Mouse (Mus musculus): Measurements from ENCODE around the gene Kcnc4. TPM values are rescaled to one million over a fixed set of nuclear protein-coding genes. Genes with fewer than 3 reads are reported as not detected.

Gene Kcnc4
- polyA plus RNA-seq, 1 experiment from 2014 or later, result 10.1 TPM

- Histone ChIP-seq H3K27me3 (no peaks in the 10 kb centered on the region), H3K27ac (replicated peaks) (no peak overlapping the region), H3K9ac (no peak overlapping the region), H3K36me3 (no peaks in the 10 kb centered on the region), H3K9me3 (no peaks in the 10 kb centered on the region), H3K4me2 (no peak overlapping the region), H3K4me3 (no peak overlapping the region), H3K4me1 (replicated peaks) (peaks cover 19% of the 10 kb centered on the region)
- ATAC-seq (ENCODE audit: low FRiP score, low read depth), result no peak
- WGBS, result 91% methylated on average over 9 of the region's 9 CpGs
These were observed 42.6 kb downstream of the Kcnc4 start for GRCm38 (mm10) chr3:107416541-107417286.

GRCm38 (mm10) chr3:107413093-107413492, 46.3 kb downstream of the Kcnc4 start:
- Histone ChIP-seq H3K4me3 (no peak overlapping the region), H3K9ac (no peak overlapping the region), H3K4me2 (no peak overlapping the region), H3K9me3 (no peaks in the 10 kb centered on the region), H3K36me3 (no peaks in the 10 kb centered on the region), H3K4me1 (replicated peaks) (peaks cover 25% of the 10 kb centered on the region), H3K27me3 (no peaks in the 10 kb centered on the region), H3K27ac (replicated peaks) (peak overlapping the region; percentile 75)
- WGBS, result 48% methylated on average over 2 of the region's 2 CpGs
- ATAC-seq (ENCODE audit: low FRiP score, low read depth), result peak; percentile 15; the same call in 1 of the 2 replicates

GRCm38 (mm10) chr3:107412509-107412908, 46.8 kb downstream of the Kcnc4 start:
- H3K9me3 ChIP-seq, result no peaks in the 10 kb centered on the region
- H3K9ac ChIP-seq, result 0 out of 2 replicates have a peak overlapping the region, but pooled peaks have one; percentile 9
- peaks cover 25% of the 10 kb centered on the region for H3K4me1 ChIP-seq (replicated peaks)
- 50% methylated on average over 8 of the region's 8 CpGs for WGBS
- H3K27ac ChIP-seq (replicated peaks), result peak overlapping the region; percentile 75
- H3K36me3 ChIP-seq, result no peaks in the 10 kb centered on the region
- H3K27me3 ChIP-seq, result no peaks in the 10 kb centered on the region
- ATAC-seq (ENCODE audit: low FRiP score, low read depth), result peak; percentile 31; the same call in 1 of the 2 replicates
- H3K4me3 ChIP-seq, result no peak overlapping the region
- H3K4me2 ChIP-seq, result no peak overlapping the region

GRCm38 (mm10) chr3:107411669-107412068, 47.7 kb downstream of the Kcnc4 start:
- peak overlapping the region; percentile 17; the same call in 1 of the 2 replicates for H3K4me2 ChIP-seq
- H3K9ac ChIP-seq, result no peak overlapping the region
- ATAC-seq (ENCODE audit: low FRiP score, low read depth), result peak; percentile 92
- 14% methylated on average over 4 of the region's 4 CpGs for WGBS
- H3K9me3 ChIP-seq, result no peaks in the 10 kb centered on the region
- H3K27ac ChIP-seq (replicated peaks), result peak overlapping the region; percentile 75
- H3K4me1 ChIP-seq (replicated peaks), result peaks cover 25% of the 10 kb centered on the region
- H3K4me3 ChIP-seq, result no peak overlapping the region
- no peaks in the 10 kb centered on the region for H3K27me3 ChIP-seq
- no peaks in the 10 kb centered on the region for H3K36me3 ChIP-seq

- Histone ChIP-seq H3K27me3 (no peaks in the 10 kb centered on the region), H3K9me3 (no peaks in the 10 kb centered on the region)
- 87% methylated on average over 7 of the region's 7 CpGs for WGBS
These were observed 58.0 kb downstream of the Kcnc4 start for GRCm38 (mm10) chr3:107401401-107401800.

GRCm38 (mm10) chr3:107399991-107400640, 59.2 kb downstream of the Kcnc4 start:
- Histone ChIP-seq H3K4me2 (no peak overlapping the region), H3K27me3 (no peaks in the 10 kb centered on the region), H3K36me3 (no peaks in the 10 kb centered on the region), H3K9me3 (no peaks in the 10 kb centered on the region), H3K4me1 (replicated peaks) (no peaks in the 10 kb centered on the region), H3K27ac (replicated peaks) (no peak overlapping the region), H3K4me3 (no peak overlapping the region), H3K9ac (no peak overlapping the region)
- no peak for ATAC-seq (ENCODE audit: low FRiP score, low read depth)
- WGBS, result 81% methylated on average over 5 of the region's 5 CpGs

More at GRCm38 (mm10) chr3:107401401-107401800, 58.0 kb downstream of the Kcnc4 start:
- ATAC-seq (ENCODE audit: low FRiP score, low read depth), result no peak
- H3K36me3 ChIP-seq, result no peaks in the 10 kb centered on the region
- no peak overlapping the region for H3K4me3 ChIP-seq
- no peak overlapping the region for H3K9ac ChIP-seq
- H3K4me1 ChIP-seq (replicated peaks), result no peaks in the 10 kb centered on the region
- no peak overlapping the region for H3K27ac ChIP-seq (replicated peaks)
- H3K4me2 ChIP-seq, result no peak overlapping the region

- Histone ChIP-seq H3K4me2 (no peak overlapping the region), H3K9me3 (no peaks in the 10 kb centered on the region), H3K36me3 (no peaks in the 10 kb centered on the region), H3K9ac (no peak overlapping the region), H3K27ac (replicated peaks) (no peak overlapping the region), H3K27me3 (no peaks in the 10 kb centered on the region), H3K4me1 (replicated peaks) (no peaks in the 10 kb centered on the region), H3K4me3 (no peak overlapping the region)
- ATAC-seq (ENCODE audit: low FRiP score, low read depth), result no peak
- WGBS, result 56% methylated on average over 4 of the region's 4 CpGs
These were observed 68.2 kb downstream of the Kcnc4 start for GRCm38 (mm10) chr3:107391198-107391597.

Other genes with a start within 250 kb of the Kcnc4 start
- 4.5 TPM in 1 of 2 replicates, not detected in the other for gene Cym, start 237.8 kb downstream of the Kcnc4 start, polyA plus RNA-seq (2015; fragmentation: Nextera tagmentation; extraction: Ambion mirVana)
- gene A630076J17Rik, start 228.9 kb downstream of the Kcnc4 start, polyA plus RNA-seq (2015; fragmentation: Nextera tagmentation; extraction: Ambion mirVana), result 0.12 and 0.40 TPM in 2 replicates
- not detected in 2 replicates for gene Prok1, start 219.8 kb downstream of the Kcnc4 start, polyA plus RNA-seq (2015; fragmentation: Nextera tagmentation; extraction: Ambion mirVana)
- gene Lamtor5, start 180.7 kb downstream of the Kcnc4 start, polyA plus RNA-seq (2015; fragmentation: Nextera tagmentation; extraction: Ambion mirVana), result 176 and 186 TPM in 2 replicates
- gene Slc16a4, start 168.3 kb downstream of the Kcnc4 start, polyA plus RNA-seq (2015; fragmentation: Nextera tagmentation; extraction: Ambion mirVana), result 2.5 and 2.6 TPM in 2 replicates
- gene Rbm15, start 125.9 kb downstream of the Kcnc4 start, polyA plus RNA-seq (2015; fragmentation: Nextera tagmentation; extraction: Ambion mirVana), result 6.9 and 7.5 TPM in 2 replicates
- 16.4 and 19.7 TPM in 2 replicates for gene Slc6a17, start 58.5 kb upstream of the Kcnc4 start, polyA plus RNA-seq (2015; fragmentation: Nextera tagmentation; extraction: Ambion mirVana)
- not detected in 2 replicates for gene Ubl4b, start 95.5 kb upstream of the Kcnc4 start, polyA plus RNA-seq (2015; fragmentation: Nextera tagmentation; extraction: Ambion mirVana)
- gene Alx3, start 135.5 kb upstream of the Kcnc4 start, polyA plus RNA-seq (2015; fragmentation: Nextera tagmentation; extraction: Ambion mirVana), result 0.16 and 1.1 TPM in 2 replicates
- gene Gm10961, start 171.8 kb upstream of the Kcnc4 start, polyA plus RNA-seq (2015; fragmentation: Nextera tagmentation; extraction: Ambion mirVana), result not detected in 2 replicates
- 141 and 157 TPM in 2 replicates for gene Strip1, start 172.1 kb upstream of the Kcnc4 start, polyA plus RNA-seq (2015; fragmentation: Nextera tagmentation; extraction: Ambion mirVana)
- 110 and 112 TPM in 2 replicates for gene Ahcyl1, start 237.0 kb upstream of the Kcnc4 start, polyA plus RNA-seq (2015; fragmentation: Nextera tagmentation; extraction: Ambion mirVana)